Comparison of ENCODE assay signal across 18 mouse cellular contexts in genomic region chr5:125104841-125105240, GRCm38 (mm10).
DNase-seq lines count a peak whose midpoint lies in the region; ATAC-seq lines count a peak whose summit lies in the region.
"Had no signal": no experiment of that assay in that cellular context is flagged by ENCODE, and none has a peak within 500 bp of the region (broad histone marks: within the 10 kb centered on the region; RNA-seq: fewer than 3 reads in every experiment).

No protein-coding gene starts in this region.

- peaks cover 57% of the 10 kb centered on the region for H3K36me3 ChIP-seq in forebrain, embryonic 14.5 days (ENCODE audit: control insufficient read depth, insufficient read depth, low read length)
- peaks cover 80% of the 10 kb centered on the region for H3K36me3 ChIP-seq in forebrain, embryonic 12.5 days (replicated peaks)
- peaks cover 80% of the 10 kb centered on the region for H3K36me3 ChIP-seq in megakaryocyte, embryonic 14.5 days (replicated peaks; ENCODE audit: low read length)
- H3K36me3 ChIP-seq in midbrain, embryonic 13.5 days, result peaks cover 56% of the 10 kb centered on the region
- H3K36me3 ChIP-seq in intestine, embryonic 15.5 days, result peaks cover 49% of the 10 kb centered on the region

- no peak for ATAC-seq in forebrain, embryonic 14.5 days
- no peak for ATAC-seq in forebrain, embryonic 12.5 days (ENCODE audit: low FRiP score)
- no peak for ATAC-seq in megakaryocyte, adult 5-6 weeks (ENCODE audit: poor library complexity, severe bottlenecking)
- ATAC-seq in midbrain, embryonic 13.5 days, result no peak
- no peak for ATAC-seq in intestine, embryonic 15.5 days

- H3K9me3 ChIP-seq in forebrain, embryonic 14.5 days (replicated peaks; ENCODE audit: control insufficient read depth, low read length), result no peaks in the 10 kb centered on the region
- H3K9me3 ChIP-seq in forebrain, embryonic 12.5 days, result no peaks in the 10 kb centered on the region
- H3K9me3 ChIP-seq in megakaryocyte, embryonic 14.5 days, result peaks cover 9% of the 10 kb centered on the region; the same call in 1 of the 2 replicates
- no peaks in the 10 kb centered on the region for H3K9me3 ChIP-seq in midbrain, embryonic 13.5 days
- H3K9me3 ChIP-seq in intestine, embryonic 15.5 days, result no peaks in the 10 kb centered on the region
- H3K9me3 ChIP-seq: heart, embryonic 13.5 days; lung, embryonic 15.5 days had no signal

- H3K4me1 ChIP-seq in forebrain, embryonic 14.5 days (ENCODE audit: control insufficient read depth, insufficient read depth, low read length), result peaks cover 23% of the 10 kb centered on the region
- H3K4me1 ChIP-seq in forebrain, embryonic 12.5 days, result peaks cover 35% of the 10 kb centered on the region
- H3K4me1 ChIP-seq in megakaryocyte, embryonic 14.5 days, result peaks cover 74% of the 10 kb centered on the region
- peaks cover 43% of the 10 kb centered on the region for H3K4me1 ChIP-seq in midbrain, embryonic 13.5 days (replicated peaks)
- peaks cover 25% of the 10 kb centered on the region for H3K4me1 ChIP-seq in intestine, embryonic 15.5 days (replicated peaks)

- H3K4me3 ChIP-seq in forebrain, embryonic 14.5 days (ENCODE audit: low read depth, low read length), result no peak overlapping the region
- no peak overlapping the region for H3K4me3 ChIP-seq in forebrain, embryonic 12.5 days (replicated peaks)
- H3K4me3 ChIP-seq in megakaryocyte, embryonic 14.5 days (replicated peaks), result peak overlapping the region; percentile 33
- H3K4me3 ChIP-seq in midbrain, embryonic 13.5 days (replicated peaks), result no peak overlapping the region
- H3K4me3 ChIP-seq in intestine, embryonic 15.5 days (replicated peaks), result no peak overlapping the region
- H3K4me3 ChIP-seq: heart, embryonic 13.5 days; liver, embryonic 13.5 days; lung, embryonic 15.5 days had no signal

- H3K4me2 ChIP-seq in forebrain, embryonic 14.5 days (ENCODE audit: low read length), result no peak overlapping the region
- no peak overlapping the region for H3K4me2 ChIP-seq in forebrain, embryonic 12.5 days
- H3K4me2 ChIP-seq in midbrain, embryonic 13.5 days (replicated peaks), result no peak overlapping the region
- H3K4me2 ChIP-seq in intestine, embryonic 15.5 days (replicated peaks), result no peak overlapping the region
- H3K4me2 ChIP-seq: heart, embryonic 13.5 days; hindbrain, embryonic 14.5 days; liver, embryonic 13.5 days; lung, embryonic 15.5 days had no signal

- H3K27me3 ChIP-seq in forebrain, embryonic 14.5 days (replicated peaks; ENCODE audit: control insufficient read depth, insufficient read depth, low read length), result no peaks in the 10 kb centered on the region
- no peaks in the 10 kb centered on the region; the same call in 1 of the 2 replicates for H3K27me3 ChIP-seq in forebrain, embryonic 12.5 days
- peaks cover 53% of the 10 kb centered on the region for H3K27me3 ChIP-seq in megakaryocyte, embryonic 14.5 days (replicated peaks)
- no peaks in the 10 kb centered on the region for H3K27me3 ChIP-seq in midbrain, embryonic 13.5 days
- H3K27me3 ChIP-seq in intestine, embryonic 15.5 days (replicated peaks), result no peaks in the 10 kb centered on the region
- H3K27me3 ChIP-seq: heart, embryonic 13.5 days; liver, embryonic 13.5 days; lung, embryonic 15.5 days had no signal

- no peak overlapping the region for H3K9ac ChIP-seq in forebrain, embryonic 14.5 days (ENCODE audit: low read length)
- H3K9ac ChIP-seq in forebrain, embryonic 12.5 days, result no peak overlapping the region
- no peak overlapping the region for H3K9ac ChIP-seq in midbrain, embryonic 13.5 days (replicated peaks)
- H3K9ac ChIP-seq in intestine, embryonic 15.5 days, result no peak overlapping the region
- H3K9ac ChIP-seq: heart, embryonic 13.5 days; liver, embryonic 13.5 days; lung, embryonic 15.5 days had no signal

- H3K27ac ChIP-seq in forebrain, embryonic 14.5 days (ENCODE audit: low read depth, low read length), result peak overlapping the region; percentile 44; the same call in 1 of the 2 replicates
- no peak overlapping the region for H3K27ac ChIP-seq in forebrain, embryonic 12.5 days
- H3K27ac ChIP-seq in midbrain, embryonic 13.5 days, result peak overlapping the region; percentile 27; the same call in 1 of the 2 replicates
- H3K27ac ChIP-seq in intestine, embryonic 15.5 days, result no peak overlapping the region
- H3K27ac ChIP-seq: heart, embryonic 13.5 days; kidney, postnatal 0 days; liver, embryonic 13.5 days; lung, embryonic 15.5 days had no signal

- 58% methylated on average over 6 of the region's 6 CpGs for WGBS in forebrain, embryonic 14.5 days
- 60% methylated on average over 6 of the region's 6 CpGs for WGBS in forebrain, embryonic 12.5 days
- WGBS in midbrain, embryonic 13.5 days, result 43% methylated on average over 6 of the region's 6 CpGs
- WGBS in intestine, embryonic 15.5 days, result 61% methylated on average over 6 of the region's 6 CpGs

- no peak for DNase-seq in forebrain, embryonic 14.5 days (ENCODE audit: low spot score)
- peak; percentile 20 for DNase-seq in 416B (ENCODE audit: low read depth)
- no peak for DNase-seq in cerebellum, adult 8-10 months
- DNase-seq: adrenal gland, adult 2 months; cerebellum, postnatal 10 days; gastrocnemius, postnatal 14 days; kidney, adult 11 months; liver, embryonic 13.5 days; right cerebral cortex, postnatal 4 days had no signal

Comparison
In these comparisons a context has a peak if more than half of its experiments do, and no peak if none do; other contexts are left out.
1. H3K27ac ChIP-seq: peak in forebrain, embryonic 14.5 days (single experiment) and midbrain, embryonic 13.5 days (single experiment); none in forebrain, embryonic 12.5 days (single experiment) and intestine, embryonic 15.5 days (single experiment).